Mouse (Mus musculus): ENCODE results near the gene Tap2. TPM values are rescaled to one million over a fixed set of nuclear protein-coding genes. Genes with fewer than 3 reads are reported as not detected.

Tap2 gene
- total and polyA plus RNA-seq, 3 experiments: 54.8 to 121 (median 110) TPM

DNA sequence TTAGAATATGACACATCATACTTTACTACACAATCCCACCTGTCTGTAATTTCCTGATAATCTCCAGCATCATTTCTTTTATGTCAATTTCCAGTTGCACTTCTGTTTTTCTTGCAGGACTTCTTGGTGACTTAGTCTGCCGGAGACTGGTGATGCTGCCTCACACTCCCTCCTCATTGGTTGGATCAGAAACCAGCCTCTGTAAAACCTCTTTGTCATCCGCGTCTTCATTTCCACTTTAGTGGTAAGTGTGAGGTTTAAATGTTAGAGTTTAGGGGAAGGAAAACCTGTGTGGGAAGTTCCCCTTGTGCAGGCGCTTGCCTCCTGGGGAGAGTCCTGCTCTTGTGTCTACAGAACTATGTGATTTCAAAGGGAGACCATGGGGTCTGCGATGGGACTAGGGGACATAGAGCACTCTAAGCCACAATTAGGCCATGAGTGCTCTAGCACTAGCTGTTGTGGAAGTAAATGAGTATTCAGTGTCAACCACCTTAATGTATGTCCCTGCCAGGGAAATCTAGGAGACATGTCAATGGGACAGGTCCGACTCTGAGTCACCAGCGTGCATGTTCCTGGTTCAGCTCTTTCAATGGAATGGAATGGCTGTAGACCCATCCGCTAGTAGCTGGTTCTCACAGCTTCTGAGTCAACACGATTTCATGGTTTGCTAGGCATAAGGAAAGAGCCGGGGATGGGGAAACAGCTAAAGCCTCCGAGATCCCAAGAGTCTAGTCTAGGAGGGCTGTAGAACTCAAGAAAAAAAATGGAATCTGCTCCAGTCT is 54.5 kb downstream of the Tap2 start, which contains the start of gene H2-Ab1 (continued):
- peak; percentile 66 for TF ChIP-seq EP300 (IDR thresholded peaks at IDR 0.05; ENCODE audit: low read length)
- TF ChIP-seq SMC3 (IDR thresholded peaks at IDR 0.05; ENCODE audit: low read depth, low read length): no peak
- no peak for TF ChIP-seq GABPA (IDR thresholded peaks at IDR 0.05; ENCODE audit: insufficient replicate concordance, low read depth, low read length)
- no peak for TF ChIP-seq MEF2A (IDR thresholded peaks at IDR 0.05; ENCODE audit: borderline replicate concordance, low read depth, low read length)
- no peak for TF ChIP-seq RCOR1 (conservative IDR thresholded peaks at IDR 0.05; ENCODE audit: low read depth, low read length)
- TF ChIP-seq POLR2A (IDR thresholded peaks at IDR 0.05; ENCODE audit: low read depth, low read length): peak; percentile 44
- TF ChIP-seq E2F4 (IDR thresholded peaks at IDR 0.05; ENCODE audit: insufficient replicate concordance, low read depth, low read length): no peak
- no peak for TF ChIP-seq RAD21 (IDR thresholded peaks at IDR 0.05; ENCODE audit: low read depth, low read length)
- peak; percentile 51; the same call in 1 of the 2 replicates for TF ChIP-seq MYC (IDR thresholded peaks at IDR 0.05; ENCODE audit: low read depth, low read length)
- no peak for TF ChIP-seq ZKSCAN1 (IDR thresholded peaks at IDR 0.05; ENCODE audit: borderline replicate concordance, low read depth, low read length)
- TF ChIP-seq ELF1 (IDR thresholded peaks at IDR 0.05; ENCODE audit: low read depth, low read length): no peak
- no peak for TF ChIP-seq CHD1 (IDR thresholded peaks at IDR 0.05; ENCODE audit: low read depth, low read length)
- TF ChIP-seq CHD2 (IDR thresholded peaks at IDR 0.05; ENCODE audit: low read length): peak; percentile 99

DNA sequence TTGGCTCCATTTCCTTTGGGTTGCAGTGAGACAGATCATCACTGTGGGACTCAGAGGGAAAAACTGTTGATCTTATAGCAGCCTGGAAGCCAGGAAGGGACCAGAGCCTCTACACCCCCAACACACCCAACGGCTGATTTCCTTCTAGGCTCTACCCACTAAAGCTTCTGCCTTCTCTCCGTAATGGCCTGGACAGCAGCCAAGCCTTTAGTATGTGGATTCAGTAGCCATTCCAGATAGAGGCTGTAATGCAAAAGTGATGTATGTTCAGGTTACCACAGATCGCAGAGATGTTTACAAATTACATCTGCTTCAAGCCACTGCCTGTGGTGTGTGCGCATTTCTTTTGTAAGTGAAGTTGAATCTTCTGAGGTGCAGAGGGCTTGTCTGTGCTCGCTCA is 57.2 kb downstream of the Tap2 start:
- Histone ChIP-seq H3K4me1 (ENCODE audit: control insufficient read depth in 1 of 2, insufficient read depth in 2 of 2) (peaks cover 10 to 56% of the 10 kb centered on the region in 2 experiments), H3K9me3 (replicated peaks; ENCODE audit: low read length) (peaks cover 3% of the 10 kb centered on the region), H3K4me3 (replicated peaks in 1 of 3; ENCODE audit: low read depth in 2 of 3, low read length in 2 of 3, poor library complexity in 1 of 3) (no peak overlapping the region), H3K79me2 (replicated peaks; ENCODE audit: control insufficient read depth, extremely low read depth, insufficient read depth, poor library complexity, severe bottlenecking) (peaks cover 9% of the 10 kb centered on the region; the same call in 1 of the 2 replicates), H3K27me3 (replicated peaks) (no peaks in the 10 kb centered on the region), H3K36me3 (replicated peaks in 1 of 2; ENCODE audit: control insufficient read depth in 1 of 2, insufficient read depth in 1 of 2, low read length in 1 of 2) (peaks cover 0 to 13% of the 10 kb centered on the region in 2 experiments), H3K27ac (ENCODE audit: insufficient read depth, low read depth) (no peak overlapping the region), H3K4me2 (ENCODE audit: insufficient read depth, low read depth, poor library complexity, severe bottlenecking) (no peak overlapping the region), H3K9ac (ENCODE audit: insufficient read depth, low read depth) (no peak overlapping the region)
- TF ChIP-seq IRF4 (IDR thresholded peaks at IDR 0.05; ENCODE audit: low read depth, low read length): no peak
- no peak for TF ChIP-seq MAFK (IDR thresholded peaks at IDR 0.05; ENCODE audit: insufficient replicate concordance, low read length)
- no peak for TF ChIP-seq POLR2AphosphoS2 (IDR thresholded peaks at IDR 0.05; ENCODE audit: low read depth, low read length)
- no peak for TF ChIP-seq MAZ (IDR thresholded peaks at IDR 0.05; ENCODE audit: low read depth, low read length)
- TF ChIP-seq MAX (IDR thresholded peaks at IDR 0.05; ENCODE audit: low read length): no peak
- TF ChIP-seq KAT2A (IDR thresholded peaks at IDR 0.05; ENCODE audit: insufficient replicate concordance, low read length): no peak
- no peak for TF ChIP-seq TBP (conservative IDR thresholded peaks at IDR 0.05; ENCODE audit: low read depth, low read length)
- dilution Hi-C loops (cut with MboI; ENCODE audit: extremely low pct_ligation_motif_present, extremely low pct_unique_long_range_greater_than_20kb, low sequenced_read_pairs): no loop called here
- in situ Hi-C loops (cut with MboI; ENCODE audit: low pct_ligation_motif_present, low pct_unique_long_range_greater_than_20kb, low sequenced_read_pairs): no loop called here
- DNase-seq (ENCODE audit: extremely low read depth): no peak

Data from CH12.LX (cell line).